ENCODE assay signal across 22 mouse cellular contexts in the genomic region with DNA sequence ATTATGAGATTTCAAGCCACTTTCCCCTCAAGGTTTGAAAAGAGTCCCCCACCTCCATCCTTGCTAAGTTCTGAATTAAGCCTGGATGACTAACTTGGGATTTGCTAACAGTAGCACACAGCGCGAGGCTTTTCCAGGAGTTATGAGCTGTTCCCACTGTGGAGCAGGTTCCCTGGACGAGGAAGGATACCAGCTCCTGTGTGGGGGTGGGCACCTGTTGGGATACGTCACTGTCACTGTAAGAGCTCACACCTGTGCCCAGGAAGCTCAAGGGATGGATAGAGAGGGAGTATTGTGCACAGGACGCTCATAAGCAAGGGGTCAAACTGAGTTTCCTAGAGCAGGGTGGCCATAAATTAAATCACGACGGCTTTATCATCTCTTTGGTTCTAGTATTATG.
A peak's percentile ranks its signal among the peaks of the same experiment; 100 is the strongest.
DNase-seq lines count a peak whose midpoint lies in the region; ATAC-seq lines count a peak whose summit lies in the region.
"Had no signal": no experiment of that assay in that cellular context is flagged by ENCODE, and none has a peak within 500 bp of the region (broad histone marks: within the 10 kb centered on the region; RNA-seq: fewer than 3 reads in every experiment).

No protein-coding gene starts in this region.

- no peaks in the 10 kb centered on the region for H3K9me3 ChIP-seq in embryonic facial prominence, embryonic 14.5 days (ENCODE audit: control insufficient read depth, low read length)
- H3K9me3 ChIP-seq in embryonic facial prominence, embryonic 10.5 days: no peaks in the 10 kb centered on the region
- H3K9me3 ChIP-seq in embryonic facial prominence, embryonic 15.5 days (replicated peaks): no peaks in the 10 kb centered on the region
- no peaks in the 10 kb centered on the region for H3K9me3 ChIP-seq in heart, embryonic 11.5 days (replicated peaks; ENCODE audit: control insufficient read depth, low read length)
- H3K9me3 ChIP-seq: G1E had no signal

- peak; percentile 79; the same call in 1 of the 2 replicates for ATAC-seq in embryonic facial prominence, embryonic 14.5 days (ENCODE audit: low read depth)
- peak; percentile 63; the same call in 1 of the 2 replicates for ATAC-seq in embryonic facial prominence, embryonic 15.5 days (ENCODE audit: insufficient number of reproducible peaks, low FRiP score, low TSS enrichment, low read depth)
- ATAC-seq in heart, embryonic 11.5 days (replicated peaks; ENCODE audit: insufficient number of reproducible peaks, low FRiP score, low TSS enrichment): no peak
- ATAC-seq: activated CD4-positive, CD25-positive, alpha-beta regulatory T cell, adult 4 months; CD4-positive, CD25-positive, alpha-beta regulatory T cell, adult 4 months; Patski had no signal

- peak; percentile 41 for DNase-seq in embryonic facial prominence, embryonic 14.5 days (ENCODE audit: low spot score)
- no peak for DNase-seq in embryonic facial prominence, embryonic 10.5 days (ENCODE audit: low spot score)
- DNase-seq in brain, adult 2 months (ENCODE audit: low read depth, low spot score): peak; percentile 25
- DNase-seq in ovary, postnatal 10 days (ENCODE audit: low spot score): no peak
- DNase-seq: adrenal gland, adult 2 months; adrenal gland, adult 8-10 months; adrenal gland, postnatal 10 days; adrenal gland, postnatal 14 days; adrenal gland, postnatal 25 days; adrenal gland, postnatal 36 days; B cell, adult 2 months; cerebellum, adult 11 months; cerebellum, adult 11-12 months; cerebellum, adult 18-20 months; cerebellum, adult 2 months had no signal

- no peak overlapping the region for H3K4me2 ChIP-seq in embryonic facial prominence, embryonic 14.5 days (ENCODE audit: low read depth, low read length)
- H3K4me2 ChIP-seq in embryonic facial prominence, embryonic 15.5 days (replicated peaks): no peak overlapping the region
- H3K4me2 ChIP-seq in heart, embryonic 11.5 days: no peak overlapping the region

- 75% methylated on average over 7 of the region's 7 CpGs for WGBS in embryonic facial prominence, embryonic 14.5 days
- 80% methylated on average over 7 of the region's 7 CpGs for WGBS in embryonic facial prominence, embryonic 10.5 days
- WGBS in embryonic facial prominence, embryonic 15.5 days: 75% methylated on average over 7 of the region's 7 CpGs
- WGBS in heart, embryonic 11.5 days (ENCODE audit: insufficient replicate concordance): 72% methylated on average over 7 of the region's 7 CpGs

- H3K9ac ChIP-seq in embryonic facial prominence, embryonic 14.5 days (ENCODE audit: low read depth, low read length): no peak overlapping the region
- no peak overlapping the region for H3K9ac ChIP-seq in embryonic facial prominence, embryonic 15.5 days
- H3K9ac ChIP-seq in heart, embryonic 11.5 days (ENCODE audit: low read depth, low read length): no peak overlapping the region

- no peaks in the 10 kb centered on the region for H3K36me3 ChIP-seq in embryonic facial prominence, embryonic 14.5 days (ENCODE audit: control insufficient read depth, insufficient read depth, low read length)
- H3K36me3 ChIP-seq in embryonic facial prominence, embryonic 10.5 days (replicated peaks): no peaks in the 10 kb centered on the region
- H3K36me3 ChIP-seq in embryonic facial prominence, embryonic 15.5 days: no peaks in the 10 kb centered on the region
- no peaks in the 10 kb centered on the region for H3K36me3 ChIP-seq in heart, embryonic 11.5 days (ENCODE audit: control insufficient read depth, insufficient read depth, low read length)
- H3K36me3 ChIP-seq: G1E had no signal

- H3K27ac ChIP-seq in embryonic facial prominence, embryonic 14.5 days (replicated peaks; ENCODE audit: low read depth, low read length): no peak overlapping the region
- H3K27ac ChIP-seq in embryonic facial prominence, embryonic 10.5 days (replicated peaks): no peak overlapping the region
- H3K27ac ChIP-seq in embryonic facial prominence, embryonic 15.5 days (replicated peaks): no peak overlapping the region
- H3K27ac ChIP-seq in heart, embryonic 11.5 days (ENCODE audit: low read depth, low read length): no peak overlapping the region

- H3K4me1 ChIP-seq in embryonic facial prominence, embryonic 14.5 days (ENCODE audit: control insufficient read depth, insufficient read depth, low read length): no peaks in the 10 kb centered on the region
- H3K4me1 ChIP-seq in embryonic facial prominence, embryonic 10.5 days: no peaks in the 10 kb centered on the region
- H3K4me1 ChIP-seq in embryonic facial prominence, embryonic 15.5 days: no peaks in the 10 kb centered on the region
- no peaks in the 10 kb centered on the region for H3K4me1 ChIP-seq in heart, embryonic 11.5 days (ENCODE audit: control insufficient read depth, insufficient read depth, low read length)

- H3K27me3 ChIP-seq in embryonic facial prominence, embryonic 14.5 days (replicated peaks; ENCODE audit: control insufficient read depth, insufficient read depth, low read length): no peaks in the 10 kb centered on the region
- no peaks in the 10 kb centered on the region for H3K27me3 ChIP-seq in embryonic facial prominence, embryonic 10.5 days (replicated peaks; ENCODE audit: low read depth, poor library complexity, severe bottlenecking)
- H3K27me3 ChIP-seq in embryonic facial prominence, embryonic 15.5 days: no peaks in the 10 kb centered on the region
- H3K27me3 ChIP-seq in heart, embryonic 11.5 days (ENCODE audit: control insufficient read depth, insufficient read depth, low read length): no peaks in the 10 kb centered on the region
- H3K27me3 ChIP-seq: CH12.LX, Patski had no signal

- H3K4me3 ChIP-seq in embryonic facial prominence, embryonic 14.5 days (ENCODE audit: low read depth, low read length): no peak overlapping the region
- H3K4me3 ChIP-seq in embryonic facial prominence, embryonic 10.5 days: no peak overlapping the region
- no peak overlapping the region for H3K4me3 ChIP-seq in embryonic facial prominence, embryonic 15.5 days (replicated peaks)
- no peak overlapping the region for H3K4me3 ChIP-seq in heart, embryonic 11.5 days (ENCODE audit: low read depth, low read length)

Comparison
In these comparisons a context has a peak if more than half of its experiments do, and no peak if none do; other contexts are left out.
1. DNase-seq: peak in embryonic facial prominence, embryonic 14.5 days (single experiment) and brain, adult 2 months (single experiment); none in embryonic facial prominence, embryonic 10.5 days (single experiment) and ovary, postnatal 10 days (single experiment).